Mouse (Mus musculus): ENCODE results near the gene Bsn.
"Not testable (repeated sequence)": the region's sequence is repeated elsewhere in the genome, so short reads cannot be mapped to it uniquely, and the experiment has no call there.

Gene Bsn

GRCm38 (mm10) chr9:108149817-108150216 lies 40.4 kb downstream of the Bsn start:
- no peak for DNase-seq (ENCODE audit: low spot score)

- no peak for DNase-seq (ENCODE audit: low spot score)
Measured at GRCm38 (mm10) chr9:108147606-108148005, 42.6 kb downstream of the Bsn start.

- DNase-seq (ENCODE audit: low spot score), result no peak
Measured at GRCm38 (mm10) chr9:108146451-108146850, 43.7 kb downstream of the Bsn start.

GRCm38 (mm10) chr9:108145740-108146139 lies 44.4 kb downstream of the Bsn start:
- DNase-seq (ENCODE audit: low spot score), result no peak

GRCm38 (mm10) chr9:108144371-108145270 lies 45.6 kb downstream of the Bsn start:
- no peak for DNase-seq (ENCODE audit: low spot score)

GRCm38 (mm10) chr9:108143470-108143869 lies 46.7 kb downstream of the Bsn start:
- DNase-seq (ENCODE audit: low spot score), result no peak

GRCm38 (mm10) chr9:108141387-108141786 lies 48.8 kb downstream of the Bsn start:
- no peak for DNase-seq (ENCODE audit: low spot score)

- DNase-seq (ENCODE audit: low spot score), result no peak
Measured at GRCm38 (mm10) chr9:108139963-108140695, 50.1 kb downstream of the Bsn start.

GRCm38 (mm10) chr9:108139169-108139962 lies 50.8 kb downstream of the Bsn start:
- no peak for DNase-seq (ENCODE audit: low spot score)

GRCm38 (mm10) chr9:108138118-108138517 lies 52.1 kb downstream of the Bsn start:
- DNase-seq (ENCODE audit: low spot score), result no peak

GRCm38 (mm10) chr9:108137523-108137922 lies 52.7 kb downstream of the Bsn start:
- no peak for DNase-seq (ENCODE audit: low spot score)

GRCm38 (mm10) chr9:108136930-108137462 lies 53.2 kb downstream of the Bsn start:
- DNase-seq (ENCODE audit: low spot score), result peak; percentile 48

GRCm38 (mm10) chr9:108136225-108136624 lies 54.0 kb downstream of the Bsn start:
- no peak for DNase-seq (ENCODE audit: low spot score)

GRCm38 (mm10) chr9:108135679-108136078 lies 54.5 kb downstream of the Bsn start:
- DNase-seq (ENCODE audit: low spot score), result not testable (repeated sequence)

- DNase-seq (ENCODE audit: low spot score), result no peak
Measured at GRCm38 (mm10) chr9:108133478-108133877, 56.7 kb downstream of the Bsn start.

- no peak for DNase-seq (ENCODE audit: low spot score)
Measured at GRCm38 (mm10) chr9:108132373-108132772, 57.8 kb downstream of the Bsn start.

GRCm38 (mm10) chr9:108131502-108131901 lies 58.7 kb downstream of the Bsn start:
- no peak for DNase-seq (ENCODE audit: low spot score)

GRCm38 (mm10) chr9:108129042-108129948 lies 60.9 kb downstream of the Bsn start:
- no peak for DNase-seq (ENCODE audit: low spot score)

GRCm38 (mm10) chr9:108128248-108128647 lies 61.9 kb downstream of the Bsn start:
- DNase-seq (ENCODE audit: low spot score), result no peak

GRCm38 (mm10) chr9:108126436-108127180 lies 63.6 kb downstream of the Bsn start:
- DNase-seq (ENCODE audit: low spot score), result no peak
